Mouse (Mus musculus) midbrain, embryonic 11.5 days (tissue): ENCODE results near the gene Trio. TPM values are rescaled to one million over a fixed set of nuclear protein-coding genes. Genes with fewer than 3 reads are reported as not detected.

ENCODE experiments used
- ATAC-seq: fragments of 200-750 bp; cut with Nextera tagmentation; 2 replicates; pipeline ENCODE4 v1.8.0; 2017; ENCODE audit warnings: moderate TSS enrichment, moderate library complexity; ENCODE audit not compliant: low FRiP score
- DNase-seq: peaks from one replicate; pipeline ENCODE4 v3.0.0; 2015; ENCODE audit warnings: low spot score; ENCODE audit errors: missing footprints
- H3K27ac ChIP-seq: fragments of 300-500 bp; sonication (generic); 2 replicates; pipeline ENCODE4 v1.5.1; 2014; ENCODE audit warnings: low read depth, low read length
- H3K27me3 ChIP-seq: fragments of 300-500 bp; sonication (generic); 2 replicates; pipeline ENCODE4 v1.6.1; 2014; ENCODE audit warnings: mild to moderate bottlenecking, low read length, moderate library complexity, mixed read lengths; ENCODE audit not compliant: control insufficient read depth, insufficient read depth
- H3K36me3 ChIP-seq: fragments of 300-500 bp; sonication (generic); 2 replicates; pipeline ENCODE4 v1.6.1; 2014; ENCODE audit warnings: mild to moderate bottlenecking, low read length, moderate library complexity, mixed read lengths; ENCODE audit not compliant: control insufficient read depth, insufficient read depth
- H3K4me1 ChIP-seq: fragments of 300-500 bp; sonication (generic); 2 replicates; pipeline ENCODE4 v1.6.1; 2014; ENCODE audit warnings: low read length; ENCODE audit not compliant: control insufficient read depth, insufficient read depth
- H3K4me2 ChIP-seq: fragments of 300-500 bp; sonication (generic); 2 replicates; pipeline ENCODE4 v1.6.1; 2014; ENCODE audit warnings: mild to moderate bottlenecking, moderate library complexity
- H3K4me3 ChIP-seq: fragments of 300-500 bp; sonication (generic); 2 replicates; pipeline ENCODE4 v1.5.1; 2014; ENCODE audit warnings: low read depth, low read length
- H3K9ac ChIP-seq: fragments of 300-500 bp; sonication (generic); 2 replicates; pipeline ENCODE4 v1.6.1; 2014; ENCODE audit warnings: low read length
- H3K9me3 ChIP-seq: fragments of 300-500 bp; sonication (generic); 2 replicates; pipeline ENCODE4 v1.6.1; 2016; ENCODE audit warnings: low read length; ENCODE audit not compliant: control insufficient read depth
- WGBS: fragments of 180-500 bp; shearing (Covaris S2); extraction: QIAGEN DNeasy Blood & Tissue Kit; methylation state at CpG from one replicate; pipeline ENCODE4 v1.1.7; 2014; 5-methylcytosine and 5-hydroxymethylcytosine counted together
- polyA plus RNA-seq: library from polyadenylated mRNA; unstranded; fragments of >200 nt; fragmentation: Nextera tagmentation; extraction: Ambion mirVana; gene quantifications from 2 replicates; pipeline ENCODE4 v1.2.1, GENCODE M21; 2014

Gene Trio
- polyA plus RNA-seq, 1 experiment from 2014 or later = 32.5 TPM

- DNase-seq (no peak), ATAC-seq (no peak)
- H3K9ac ChIP-seq = peak overlapping the region; percentile 14
- peak overlapping the region; percentile 68 for H3K4me3 ChIP-seq
- peaks cover 2% of the 10 kb centered on the region; the same call in 1 of the 2 replicates for H3K27me3 ChIP-seq
- H3K4me2 ChIP-seq = peak overlapping the region; percentile 44
- H3K36me3 ChIP-seq = no peaks in the 10 kb centered on the region
- H3K4me1 ChIP-seq = peaks cover 19% of the 10 kb centered on the region
- no peak overlapping the region; the same call in 1 of the 2 replicates for H3K27ac ChIP-seq
- whole genome bisulfite sequencing = under 1% methylated on average over 18 of the region's 18 CpGs
- H3K9me3 ChIP-seq = no peaks in the 10 kb centered on the region
These were observed 476 bp upstream of the Trio start for GRCm38 (mm10) chr15:28026167-28026481.

GRCm38 (mm10) chr15:28024965-28025338, 696 bp downstream of the Trio start:
- Histone ChIP-seq H3K27ac (peak overlapping the region; percentile 91), H3K4me3 (peak overlapping the region; percentile 68), H3K4me1 (peaks cover 22% of the 10 kb centered on the region), H3K36me3 (no peaks in the 10 kb centered on the region), H3K9ac (peak overlapping the region; percentile 97), H3K4me2 (peak overlapping the region; percentile 90), H3K27me3 (peaks cover 2% of the 10 kb centered on the region; the same call in 1 of the 2 replicates), H3K9me3 (no peaks in the 10 kb centered on the region)
- DNase-seq = no peak
- ATAC-seq = peak; percentile 31
- WGBS = under 1% methylated on average over 52 of the region's 54 CpGs

- peaks cover 25% of the 10 kb centered on the region for H3K4me1 ChIP-seq
- peak; percentile 64 for ATAC-seq
These were observed 1.4 kb downstream of the Trio start for GRCm38 (mm10) chr15:28024031-28024964.

GRCm38 (mm10) chr15:28021591-28022209, 3.9 kb downstream of the Trio start:
- Histone ChIP-seq H3K4me2 (peak overlapping the region; percentile 26), H3K27me3 (no peaks in the 10 kb centered on the region; the same call in 1 of the 2 replicates), H3K36me3 (no peaks in the 10 kb centered on the region), H3K4me1 (peaks cover 25% of the 10 kb centered on the region), H3K4me3 (0 out of 2 replicates have a peak overlapping the region, but pooled peaks have one; percentile 5), H3K9me3 (no peaks in the 10 kb centered on the region), H3K27ac (no peak overlapping the region), H3K9ac (peak overlapping the region; percentile 24; the same call in 1 of the 2 replicates)
- DNase-seq (no peak), ATAC-seq (no peak)
- WGBS = 11% methylated on average over 15 of the region's 15 CpGs

More at GRCm38 (mm10) chr15:28024031-28024964, 1.4 kb downstream of the Trio start:
- peaks cover 2% of the 10 kb centered on the region; the same call in 1 of the 2 replicates for H3K27me3 ChIP-seq
- under 1% methylated on average over 73 of the region's 81 CpGs for WGBS
- H3K36me3 ChIP-seq = no peaks in the 10 kb centered on the region
- peak overlapping the region; percentile 68 for H3K4me3 ChIP-seq
- peak; percentile 98 for DNase-seq
- peak overlapping the region; percentile 91 for H3K27ac ChIP-seq
- H3K4me2 ChIP-seq = peak overlapping the region; percentile 90
- peak overlapping the region; percentile 97 for H3K9ac ChIP-seq
- H3K9me3 ChIP-seq = no peaks in the 10 kb centered on the region

GRCm38 (mm10) chr15:28019393-28020070, 6.1 kb downstream of the Trio start:
- no peak overlapping the region for H3K4me3 ChIP-seq
- H3K9ac ChIP-seq = no peak overlapping the region
- no peak overlapping the region for H3K4me2 ChIP-seq
- H3K27ac ChIP-seq = no peak overlapping the region
- WGBS = 73% methylated on average over 7 of the region's 7 CpGs
- peaks cover 27% of the 10 kb centered on the region for H3K4me1 ChIP-seq
- ATAC-seq (no peak), DNase-seq (no peak)
- H3K9me3 ChIP-seq = no peaks in the 10 kb centered on the region
- H3K27me3 ChIP-seq = no peaks in the 10 kb centered on the region
- H3K36me3 ChIP-seq = no peaks in the 10 kb centered on the region

- WGBS = 66% methylated on average over 3 of the region's 3 CpGs
- H3K9ac ChIP-seq = no peak overlapping the region
These were observed 18.1 kb downstream of the Trio start for GRCm38 (mm10) chr15:28007516-28007915.

GRCm38 (mm10) chr15:28004192-28004767, 21.4 kb downstream of the Trio start:
- Histone ChIP-seq H3K4me3 (no peak overlapping the region), H3K4me2 (no peak overlapping the region), H3K4me1 (peaks cover 29% of the 10 kb centered on the region), H3K9ac (no peak overlapping the region), H3K9me3 (no peaks in the 10 kb centered on the region), H3K27ac (no peak overlapping the region), H3K36me3 (no peaks in the 10 kb centered on the region), H3K27me3 (no peaks in the 10 kb centered on the region)
- DNase-seq = no peak
- no peak for ATAC-seq
- WGBS = 65% methylated on average over 5 of the region's 5 CpGs

More at GRCm38 (mm10) chr15:28007516-28007915, 18.1 kb downstream of the Trio start:
- H3K4me1 ChIP-seq = peaks cover 13% of the 10 kb centered on the region
- H3K36me3 ChIP-seq = no peaks in the 10 kb centered on the region
- no peaks in the 10 kb centered on the region for H3K9me3 ChIP-seq
- ATAC-seq (no peak), DNase-seq (no peak)
- H3K27ac ChIP-seq = no peak overlapping the region
- no peak overlapping the region for H3K4me3 ChIP-seq
- no peak overlapping the region for H3K4me2 ChIP-seq
- no peaks in the 10 kb centered on the region for H3K27me3 ChIP-seq

- Histone ChIP-seq H3K4me2 (no peak overlapping the region), H3K4me1 (peaks cover 47% of the 10 kb centered on the region)
- 22% methylated on average over 3 of the region's 3 CpGs for WGBS
These were observed 23.1 kb downstream of the Trio start for GRCm38 (mm10) chr15:28002515-28002914.

More at GRCm38 (mm10) chr15:28002515-28002914, 23.1 kb downstream of the Trio start:
- DNase-seq (no peak), ATAC-seq (peak; percentile 81)
- Histone ChIP-seq H3K36me3 (no peaks in the 10 kb centered on the region), H3K9me3 (no peaks in the 10 kb centered on the region), H3K27ac (no peak overlapping the region), H3K27me3 (no peaks in the 10 kb centered on the region), H3K9ac (no peak overlapping the region), H3K4me3 (no peak overlapping the region)
